Mouse (Mus musculus) R1 (cell line): ENCODE results near the gene Socs3.

Source experiments
- DNase-seq: peaks from one replicate; pipeline ENCODE4 v3.0.0-alpha.2; 2018; ENCODE audit warnings: low read depth, low spot score

The Socs3 gene

DNA sequence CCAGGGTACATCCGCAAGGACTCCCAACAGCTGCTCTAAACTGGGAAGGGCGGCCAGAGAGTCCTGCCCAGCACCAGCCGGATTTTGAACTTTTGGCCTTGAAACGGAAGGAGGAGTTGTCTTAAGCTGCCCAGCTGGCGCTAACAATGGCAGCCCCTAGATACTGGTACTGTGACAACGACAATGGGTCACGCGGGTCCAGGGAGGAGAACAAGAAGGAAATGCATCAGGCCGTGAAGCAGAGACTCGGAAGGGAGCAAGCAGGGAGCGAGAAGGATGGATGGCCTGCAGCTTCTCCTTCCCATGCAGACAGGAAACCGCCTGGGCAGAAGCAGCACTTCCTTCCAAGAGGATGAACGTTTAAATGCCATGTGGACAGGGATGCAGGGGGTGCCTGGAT lies 14.2 kb downstream of the Socs3 start:
- DNase-seq, result no peak

DNA sequence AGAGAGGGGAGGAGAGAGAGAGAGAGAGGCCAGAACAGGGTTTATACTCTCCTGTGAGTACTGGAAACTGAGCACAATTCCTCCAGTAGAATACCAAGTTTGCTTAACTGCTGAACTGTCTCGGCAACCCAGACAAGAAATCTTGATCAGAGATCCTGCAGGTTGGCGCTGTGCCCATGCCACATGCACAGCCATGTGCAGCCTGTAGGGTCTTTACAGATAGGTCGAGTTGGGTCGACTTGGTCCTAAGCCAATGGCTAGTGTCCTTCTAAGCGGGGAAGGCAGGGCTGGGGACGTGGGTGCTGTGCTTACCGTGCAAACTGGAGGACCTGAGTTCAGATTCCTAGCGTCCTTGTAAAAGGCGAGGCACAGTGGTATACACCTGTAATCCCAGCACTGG lies 15.0 kb downstream of the Socs3 start:
- DNase-seq, result no peak

- no peak for DNase-seq
Measured at GRCm38 (mm10) chr11:117954094-117954493, 15.8 kb downstream of the Socs3 start.

GRCm38 (mm10) chr11:117952174-117952933 lies 17.5 kb downstream of the Socs3 start:
- DNase-seq, result no peak

GRCm38 (mm10) chr11:117951391-117951790 lies 18.5 kb downstream of the Socs3 start:
- DNase-seq, result no peak

DNA sequence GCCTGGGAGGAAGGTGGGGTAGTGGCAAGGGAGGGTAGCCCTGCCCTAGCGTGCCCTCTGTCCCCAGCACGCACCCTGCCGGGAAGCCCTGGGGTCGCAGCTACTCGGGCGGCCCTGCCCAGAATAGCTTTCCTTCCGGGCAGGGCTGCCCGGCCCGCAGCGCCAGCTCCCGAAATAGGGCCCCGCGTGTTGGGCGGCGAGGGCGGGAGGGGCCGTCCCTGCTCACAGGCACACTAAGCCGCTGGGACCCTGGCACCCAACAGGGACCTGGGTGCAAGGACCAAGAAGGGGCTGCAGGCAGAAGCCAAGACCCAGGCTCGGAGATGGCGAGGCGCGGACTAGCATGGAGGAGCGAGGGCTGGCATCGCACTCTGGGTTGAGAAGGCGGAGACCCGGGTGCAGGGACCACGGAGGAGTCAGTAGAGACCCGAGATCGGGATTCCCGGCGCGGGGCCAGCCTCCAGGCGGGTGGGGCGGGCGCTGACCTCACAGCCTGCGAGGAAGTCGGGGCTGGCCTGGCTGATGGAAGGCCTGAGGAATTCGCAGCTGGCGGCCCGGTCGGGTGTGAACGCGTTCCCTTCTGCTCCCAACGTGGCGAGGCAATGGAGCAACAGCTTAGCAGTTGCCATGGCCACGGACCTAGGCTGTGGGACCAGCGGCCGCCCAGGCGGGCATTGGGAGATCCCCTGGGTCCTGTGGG lies 20.3 kb downstream of the Socs3 start:
- DNase-seq, result peak; percentile 89

DNA sequence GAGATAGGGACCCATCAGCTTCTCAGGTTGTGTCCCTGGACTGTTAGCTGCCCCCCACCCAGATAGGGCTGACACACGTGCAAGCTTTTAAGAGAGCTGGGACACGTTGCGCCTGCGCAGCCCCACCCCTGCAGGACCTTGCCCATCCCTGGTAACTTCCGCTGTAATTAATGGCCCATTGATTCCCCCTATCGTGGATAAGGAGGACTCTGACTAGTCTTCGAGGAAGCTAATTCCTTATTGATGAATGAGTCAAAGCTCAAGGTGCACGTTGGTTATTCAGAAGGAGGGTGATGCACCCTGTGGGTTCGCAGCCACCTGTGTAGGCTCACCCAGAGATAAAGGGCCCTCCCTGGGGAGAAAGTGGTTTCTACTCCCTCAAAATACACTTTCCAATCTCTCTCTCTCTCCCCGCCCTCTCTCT lies 22.8 kb downstream of the Socs3 start:
- DNase-seq, result no peak

GRCm38 (mm10) chr11:117946195-117946979 lies 23.5 kb downstream of the Socs3 start:
- no peak for DNase-seq

DNA sequence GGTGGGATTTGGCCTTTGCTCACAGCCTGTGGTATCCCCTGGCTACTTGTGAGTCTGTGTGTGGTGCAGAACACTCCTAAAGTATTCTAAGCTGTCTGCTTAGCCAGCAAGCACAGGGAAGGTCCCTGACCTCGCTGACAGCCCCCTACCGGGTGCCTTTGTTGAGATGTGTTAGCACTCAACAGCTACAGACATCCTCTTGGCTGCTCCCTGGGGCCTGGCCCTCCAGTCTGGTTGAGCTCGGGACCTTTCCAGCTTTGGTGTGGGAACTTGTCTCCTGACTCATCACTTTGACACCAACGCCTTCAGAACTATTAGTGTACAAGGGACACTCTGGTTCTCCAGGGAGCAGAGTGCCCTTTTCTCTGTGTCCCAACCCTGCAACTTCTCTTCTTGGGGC lies 28.0 kb downstream of the Socs3 start:
- peak; percentile 74 for DNase-seq

DNA sequence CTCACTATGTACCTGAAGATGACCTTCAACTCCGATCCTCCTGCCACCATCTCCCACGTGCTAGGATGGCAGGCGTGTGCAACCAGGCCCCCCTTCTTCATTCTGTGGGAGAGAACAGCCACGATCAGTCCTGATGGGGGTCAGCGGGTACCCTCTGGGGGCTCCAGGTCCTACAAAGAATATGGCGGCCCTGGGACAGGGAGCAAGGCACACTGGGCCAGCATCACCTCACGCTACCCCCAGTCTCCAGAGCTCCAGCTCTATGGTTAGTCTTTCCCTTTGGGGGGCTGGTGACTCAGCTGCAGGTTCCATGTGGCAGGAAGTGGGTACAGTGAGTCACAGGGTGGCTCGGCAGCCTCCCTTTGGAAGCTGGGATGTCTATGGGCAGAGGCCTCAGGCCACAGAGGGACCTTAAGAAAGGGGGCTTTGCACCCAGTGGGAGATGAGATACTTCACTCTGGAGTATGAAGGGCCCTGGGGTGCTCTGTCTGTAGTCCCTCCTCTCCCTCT lies 28.5 kb downstream of the Socs3 start:
- no peak for DNase-seq

GRCm38 (mm10) chr11:117940881-117941280 lies 29.0 kb downstream of the Socs3 start:
- DNase-seq, result no peak

GRCm38 (mm10) chr11:117939741-117940285 lies 30.0 kb downstream of the Socs3 start:
- DNase-seq, result peak; percentile 79

- DNase-seq, result no peak
Measured at GRCm38 (mm10) chr11:117939004-117939730, 30.7 kb downstream of the Socs3 start.

GRCm38 (mm10) chr11:117936202-117936601 lies 33.6 kb downstream of the Socs3 start:
- DNase-seq, result peak; percentile 51

GRCm38 (mm10) chr11:117935616-117936015 lies 34.2 kb downstream of the Socs3 start:
- DNase-seq, result no peak

- no peak for DNase-seq
Measured at GRCm38 (mm10) chr11:117934576-117935368, 35.1 kb downstream of the Socs3 start.

DNA sequence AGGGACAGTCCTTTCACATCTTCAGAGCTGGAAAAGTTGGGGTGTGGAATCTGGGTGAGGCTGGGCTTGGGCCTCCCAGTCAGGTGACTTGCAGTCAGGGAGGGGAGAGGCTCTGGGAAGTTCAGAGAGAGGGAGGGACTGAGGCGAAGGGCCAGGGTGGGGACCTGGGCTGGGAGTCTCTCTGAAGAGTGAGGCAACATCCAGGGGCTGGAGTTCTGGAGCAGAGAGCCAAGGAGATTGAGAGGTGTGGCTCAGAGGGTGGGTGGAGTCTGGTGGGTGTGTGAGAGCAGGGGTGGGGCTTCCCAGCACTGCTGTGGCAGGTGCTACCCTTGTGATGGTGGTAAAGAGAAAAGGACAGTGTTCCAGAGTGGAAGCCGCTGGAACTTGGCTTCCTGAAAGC lies 35.7 kb downstream of the Socs3 start:
- peak; percentile 97 for DNase-seq

DNA sequence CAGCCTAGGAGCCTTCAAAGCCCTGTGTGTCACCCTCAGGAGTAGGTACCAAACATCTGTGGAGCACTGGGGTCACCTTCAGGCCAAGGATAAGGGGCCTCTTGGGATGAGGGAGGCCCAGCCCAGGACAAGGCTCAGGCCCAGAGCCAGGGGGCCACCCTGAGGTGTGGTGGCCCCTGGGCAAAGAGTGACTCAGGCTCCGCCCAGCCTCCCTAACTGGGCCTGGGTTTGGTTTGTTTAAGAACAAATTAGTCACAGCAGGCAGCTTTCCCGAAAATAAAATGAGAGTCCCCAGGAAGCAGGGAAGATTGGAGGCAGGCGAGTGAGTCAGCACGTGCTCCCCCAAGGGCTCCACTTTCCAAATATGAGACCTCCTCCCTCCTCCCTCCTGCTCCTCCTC lies 37.7 kb downstream of the Socs3 start:
- peak; percentile 49 for DNase-seq

DNA sequence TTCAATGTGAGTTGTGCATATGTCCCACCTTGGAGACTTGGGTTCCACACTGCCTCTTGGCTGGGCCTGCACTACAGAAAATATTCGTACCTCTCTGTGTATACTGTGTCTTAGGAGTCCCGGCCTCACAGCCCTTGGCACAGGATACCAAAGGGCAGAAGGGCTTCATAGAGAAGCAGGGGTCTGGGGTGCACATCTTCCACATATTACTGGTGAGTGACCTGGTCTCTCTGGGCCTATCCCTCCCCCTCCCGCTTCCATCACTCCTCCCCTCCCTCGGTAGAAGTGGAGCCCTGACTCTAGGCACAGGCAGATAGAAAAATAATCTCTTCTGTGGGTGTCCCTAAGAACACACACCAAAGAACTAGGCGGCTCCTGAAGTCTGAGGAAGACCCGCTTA lies 38.3 kb downstream of the Socs3 start:
- DNase-seq, result no peak

- DNase-seq, result peak; percentile 59
Measured at GRCm38 (mm10) chr11:117930781-117931338, 39.0 kb downstream of the Socs3 start.
